Comparison of ENCODE assay signal across 17 mouse cellular contexts in genomic region chr10:61143343-61143742, GRCm38 (mm10). TPM values are rescaled to one million over a fixed set of nuclear protein-coding genes. Genes with fewer than 3 reads are reported as not detected.
"Had no signal": no experiment of that assay in that cellular context is flagged by ENCODE, and none has a peak within 500 bp of the region (broad histone marks: within the 10 kb centered on the region; RNA-seq: fewer than 3 reads in every experiment).

No protein-coding gene starts in this region.

- DNase-seq: kidney, postnatal 25 days; midbrain, embryonic 14.5 days; right cerebral cortex, adult 18-20 months; right cerebral cortex, postnatal 25 days; thymus, adult 18-20 months; thymus, postnatal 14 days had no signal

- ATAC-seq: liver, embryonic 12.5 days had no signal

- H3K9me3 ChIP-seq: limb, embryonic 10.5 days; liver, embryonic 12.5 days; lung, embryonic 15.5 days; midbrain, embryonic 10.5 days; neural tube, embryonic 15.5 days had no signal

- H3K27ac ChIP-seq: left cerebral cortex, adult 2 months; limb, embryonic 10.5 days; liver, embryonic 12.5 days; lung, embryonic 15.5 days; midbrain, embryonic 10.5 days; neural tube, embryonic 15.5 days had no signal

- H3K4me3 ChIP-seq: left cerebral cortex, adult 2 months; limb, embryonic 10.5 days; liver, embryonic 12.5 days; lung, embryonic 15.5 days; midbrain, embryonic 10.5 days; myocyte; neural tube, embryonic 15.5 days had no signal

- H3K27me3 ChIP-seq: liver, embryonic 12.5 days; lung, embryonic 15.5 days; neural tube, embryonic 15.5 days had no signal

- H3K36me3 ChIP-seq: liver, embryonic 12.5 days had no signal

- H3K9ac ChIP-seq: liver, embryonic 12.5 days; lung, embryonic 15.5 days; neural tube, embryonic 15.5 days had no signal

- H3K4me2 ChIP-seq: liver, embryonic 12.5 days; lung, embryonic 15.5 days; neural tube, embryonic 15.5 days had no signal

RNA-seq across cellular contexts. Expression of gene Tbata, which starts 28.4 kb away (rescaled TPM):
- total RNA-seq: megakaryocyte, adult 5-6 weeks had no signal
- polyA plus RNA-seq: limb, embryonic 10.5 days; liver, embryonic 12.5 days; liver, embryonic 16.5 days; midbrain, embryonic 10.5 days; midbrain, embryonic 14.5 days; myocyte; neural tube, embryonic 11.5 days; neural tube, embryonic 15.5 days; stomach, embryonic 14.5 days had no signal

RNA-seq across cellular contexts. Expression of gene Pcbd1, which starts 54.2 kb away (rescaled TPM):
- total RNA-seq: megakaryocyte, adult 5-6 weeks had no signal
